Mouse (Mus musculus): ENCODE measurements around the gene Bmt2. TPM values are rescaled to one million over a fixed set of nuclear protein-coding genes. Genes with fewer than 3 reads are reported as not detected.

Gene Bmt2
- 0.09 and 0.23 TPM in 2 replicates for polyA plus RNA-seq (2012; rRNA removed; ENCODE audit: low replicate concordance)

GRCm38 (mm10) chr6:13677818-13678282 is at the start of gene Bmt2:
Bmt2 (minus strand) TSS chr6:13677966.

GRCm38 (mm10) chr6:13607621-13608493 is 69.9 kb downstream of the Bmt2 start, which contains the start of gene Tmem168:
Tmem168 (minus strand) TSS chr6:13608100.

Other genes starting within 250 kb of the Bmt2 start
- 0.65 and 6.8 TPM in 2 replicates for gene Tmem168, start 69.9 kb downstream of the Bmt2 start, polyA plus RNA-seq (2012; rRNA removed; ENCODE audit: low replicate concordance)
- gene Gpr85, start 162.0 kb upstream of the Bmt2 start, polyA plus RNA-seq (2012; rRNA removed; ENCODE audit: low replicate concordance), result 0.41 and 0.75 TPM in 2 replicates
- gene 2610001J05Rik, start 193.6 kb upstream of the Bmt2 start, polyA plus RNA-seq (2012; rRNA removed; ENCODE audit: low replicate concordance), result 2.2 and 4.9 TPM in 2 replicates

All from duodenum, adult 2 months (tissue).